Mouse (Mus musculus) CH12.LX (cell line): ENCODE results near the gene Itpr3. TPM values are rescaled to one million over a fixed set of nuclear protein-coding genes. Genes with fewer than 3 reads are reported as not detected.

Source experiments
- DNase-seq: peaks from one replicate; pipeline ENCODE4 v3.0.0-alpha.2; 2013; ENCODE audit errors: extremely low read depth
- H3K27ac ChIP-seq: 2 replicates; pipeline ENCODE4 v1.5.1; 2012; ENCODE audit warnings: low read depth, mild to moderate bottlenecking, control low read depth, moderate library complexity; ENCODE audit not compliant: insufficient read depth
- H3K27me3 ChIP-seq: replicated peaks from 2 replicates; pipeline ENCODE3; 2012; ENCODE audit warnings: inconsistent platforms
- H3K36me3 ChIP-seq, 2 experiments: replicated peaks in 1 of 2; 2 replicates each; pipeline versions ENCODE3 to v1.6.1; 2012; ENCODE audit warnings: inconsistent platforms in 1 of 2, low read length in 1 of 2, mild to moderate bottlenecking in 1 of 2, mixed read lengths in 1 of 2, moderate library complexity in 1 of 2; ENCODE audit not compliant: control insufficient read depth in 1 of 2, insufficient read depth in 1 of 2
- H3K4me1 ChIP-seq, 2 experiments: 2 replicates each; pipeline ENCODE4 v1.6.1; 2012; ENCODE audit warnings: inconsistent platforms in 1 of 2, moderate library complexity in 1 of 2; ENCODE audit not compliant: insufficient read depth in 2 of 2, control insufficient read depth in 1 of 2
- H3K4me2 ChIP-seq: 2 replicates; pipeline ENCODE4 v1.6.1; 2012; ENCODE audit warnings: low read depth, mild to moderate bottlenecking, control low read depth; ENCODE audit not compliant: poor library complexity, insufficient read depth, severe bottlenecking
- H3K4me3 ChIP-seq, 3 experiments: fragments of 150-350 bp in 1 of 3; sonication (generic) in 1 of 3; replicated peaks in 1 of 3; 2 replicates each; pipeline versions ENCODE3 to v1.5.1; 2011 to 2012; ENCODE audit warnings: low read depth in 2 of 3, low read length in 2 of 3, mild to moderate bottlenecking in 2 of 3, moderate library complexity in 2 of 3, control low read depth in 1 of 3, improper control_type of control experiment in 1 of 3, inconsistent platforms in 1 of 3, mixed read lengths in 1 of 3; ENCODE audit not compliant: poor library complexity in 1 of 3
- H3K79me2 ChIP-seq: replicated peaks from 2 replicates; pipeline ENCODE4 v1.6.1; 2012; ENCODE audit warnings: mild to moderate bottlenecking, moderate library complexity; ENCODE audit not compliant: control insufficient read depth, poor library complexity, insufficient read depth, severe bottlenecking; ENCODE audit errors: extremely low read depth
- H3K9ac ChIP-seq: 2 replicates; pipeline ENCODE4 v1.6.1; 2012; ENCODE audit warnings: low read depth, mild to moderate bottlenecking, control low read depth, moderate library complexity; ENCODE audit not compliant: insufficient read depth
- H3K9me3 ChIP-seq: replicated peaks from 2 replicates; pipeline ENCODE3; 2012; ENCODE audit warnings: low read length, inconsistent platforms, mixed read lengths
- BHLHE40 ChIP-seq: IDR thresholded peaks from 2 replicates; pipeline ENCODE4 v1.6.1; 2011; ENCODE audit warnings: mild to moderate bottlenecking, low read depth, low read length, improper control_type of control experiment
- CHD2 ChIP-seq: IDR thresholded peaks from 2 replicates; pipeline ENCODE4 v1.6.1; 2011; ENCODE audit warnings: low read length, improper control_type of control experiment
- CTCF ChIP-seq, 2 experiments: IDR thresholded peaks in 1 of 2; conservative IDR thresholded peaks in 1 of 2; 2 replicates each; pipeline ENCODE4 v1.5.1; 2011 to 2012; ENCODE audit warnings: low read depth in 2 of 2, low read length in 2 of 2, improper control_type of control experiment in 1 of 2, inconsistent platforms in 1 of 2, mild to moderate bottlenecking in 1 of 2, moderate library complexity in 1 of 2
- ELF1 ChIP-seq: IDR thresholded peaks from 2 replicates; pipeline ENCODE4 v1.6.1; 2014; ENCODE audit warnings: low read depth, mild to moderate bottlenecking, inconsistent platforms, low read length, improper control_type of control experiment
- EP300 ChIP-seq: IDR thresholded peaks from 2 replicates; pipeline ENCODE4 v1.6.1; 2011; ENCODE audit warnings: low read length, improper control_type of control experiment
- ETS1 ChIP-seq: conservative IDR thresholded peaks from 2 replicates; pipeline ENCODE4 v1.6.1; 2012; ENCODE audit warnings: low read depth, mild to moderate bottlenecking, inconsistent platforms, low read length, improper control_type of control experiment, moderate library complexity
- GABPA ChIP-seq: IDR thresholded peaks from 2 replicates; pipeline ENCODE4 v1.6.1; 2012; ENCODE audit warnings: low read depth, low read length, improper control_type of control experiment, inconsistent platforms; ENCODE audit not compliant: insufficient replicate concordance
- HCFC1 ChIP-seq: IDR thresholded peaks from 2 replicates; pipeline ENCODE4 v1.6.1; 2012; ENCODE audit warnings: low read depth, mild to moderate bottlenecking, inconsistent platforms, low read length, improper control_type of control experiment
- IRF4 ChIP-seq: IDR thresholded peaks from 2 replicates; pipeline ENCODE4 v1.6.1; 2014; ENCODE audit warnings: low read depth, mild to moderate bottlenecking, inconsistent platforms, low read length, improper control_type of control experiment
- JUND ChIP-seq: conservative IDR thresholded peaks from 2 replicates; pipeline ENCODE4 v1.6.1; 2011; ENCODE audit warnings: low read depth, low read length, improper control_type of control experiment
- MAFK ChIP-seq: IDR thresholded peaks from 2 replicates; pipeline ENCODE4 v1.6.1; 2011; ENCODE audit warnings: low read length, improper control_type of control experiment; ENCODE audit not compliant: insufficient replicate concordance
- MAX ChIP-seq: IDR thresholded peaks from 2 replicates; pipeline ENCODE4 v1.6.1; 2011; ENCODE audit warnings: low read length, improper control_type of control experiment
- MXI1 ChIP-seq: IDR thresholded peaks from 2 replicates; pipeline ENCODE4 v1.6.1; 2011; ENCODE audit warnings: mild to moderate bottlenecking, low read depth, low read length, improper control_type of control experiment
- NELFE ChIP-seq: IDR thresholded peaks from 2 replicates; pipeline ENCODE4 v1.6.1; 2011; ENCODE audit warnings: low read depth, low read length, improper control_type of control experiment
- NRF1 ChIP-seq: IDR thresholded peaks from 2 replicates; pipeline ENCODE4 v1.6.1; 2014; ENCODE audit warnings: low read depth, mild to moderate bottlenecking, inconsistent platforms, low read length, improper control_type of control experiment, moderate library complexity
- PAX5 ChIP-seq: IDR thresholded peaks from 2 replicates; pipeline ENCODE4 v1.6.1; 2012; ENCODE audit warnings: low read length, inconsistent platforms, mixed read lengths
- RCOR1 ChIP-seq: conservative IDR thresholded peaks from 2 replicates; pipeline ENCODE4 v1.6.1; 2012; ENCODE audit warnings: low read depth, mild to moderate bottlenecking, inconsistent platforms, low read length, improper control_type of control experiment
- SIN3A ChIP-seq: IDR thresholded peaks from 2 replicates; pipeline ENCODE4 v1.6.1; 2012; ENCODE audit warnings: low read length, improper control_type of control experiment, inconsistent platforms
- SMC3 ChIP-seq: IDR thresholded peaks from 2 replicates; pipeline ENCODE4 v1.6.1; 2011; ENCODE audit warnings: low read depth, low read length, improper control_type of control experiment
- TCF12 ChIP-seq: IDR thresholded peaks from 2 replicates; pipeline ENCODE4 v1.6.1; 2014; ENCODE audit warnings: low read depth, mild to moderate bottlenecking, inconsistent platforms, low read length, improper control_type of control experiment
- UBTF ChIP-seq: IDR thresholded peaks from 2 replicates; pipeline ENCODE4 v1.6.1; 2012; ENCODE audit warnings: low read depth, mild to moderate bottlenecking, inconsistent platforms, low read length, improper control_type of control experiment, moderate library complexity
- ZC3H11A ChIP-seq: IDR thresholded peaks from 2 replicates; pipeline ENCODE4 v1.6.1; 2012; ENCODE audit warnings: low read depth, mild to moderate bottlenecking, inconsistent platforms, low read length, improper control_type of control experiment
- ZKSCAN1 ChIP-seq: IDR thresholded peaks from 2 replicates; pipeline ENCODE4 v1.6.1; 2012; ENCODE audit warnings: low read depth, inconsistent platforms, low read length, improper control_type of control experiment, borderline replicate concordance
- ZMIZ1 ChIP-seq: IDR thresholded peaks from 2 replicates; pipeline ENCODE4 v1.6.1; 2012; ENCODE audit warnings: low read depth, mild to moderate bottlenecking, inconsistent platforms, low read length, improper control_type of control experiment
- ZNF384 ChIP-seq: IDR thresholded peaks from 2 replicates; pipeline ENCODE4 v1.6.1; 2012; ENCODE audit warnings: low read depth, low read length, improper control_type of control experiment, inconsistent platforms
- dilution Hi-C: fragments of 300-500 bp; cut with MboI; formaldehyde crosslinking; loops from 2 replicates; pipeline ENCODE4 v1.14.3; 2020; ENCODE audit warnings: low sequenced_read_pairs; ENCODE audit not compliant: extremely low pct_unique_long_range_greater_than_20kb, extremely low pct_ligation_motif_present
- in situ Hi-C: fragments of 300-500 bp; cut with MboI; formaldehyde crosslinking; loops from 3 replicates; pipeline ENCODE4 v1.14.3; 2019; ENCODE audit warnings: low sequenced_read_pairs, low pct_ligation_motif_present, low pct_unique_long_range_greater_than_20kb, mixed read lengths
- polyA plus RNA-seq: library from polyadenylated mRNA; unstranded; fragments of >175 nt; gene quantifications from 2 replicates; pipeline ENCODE4 v1.2.1, GENCODE M21; 2012; ENCODE audit warnings: low read depth; ENCODE audit not compliant: insufficient read length
- total RNA-seq, 2 experiments: library from RNA; depleted of rRNA; stranded (reverse); fragments of 300-350 nt in 1 of 2; fragments of >200 nt in 1 of 2; gene quantifications; 2 replicates each; pipeline ENCODE4 v1.2.3; 2012 to 2014

The Itpr3 gene
- total and polyA plus RNA-seq, 3 experiments = 2.5 to 11.3 (median 9.5) TPM

DNA sequence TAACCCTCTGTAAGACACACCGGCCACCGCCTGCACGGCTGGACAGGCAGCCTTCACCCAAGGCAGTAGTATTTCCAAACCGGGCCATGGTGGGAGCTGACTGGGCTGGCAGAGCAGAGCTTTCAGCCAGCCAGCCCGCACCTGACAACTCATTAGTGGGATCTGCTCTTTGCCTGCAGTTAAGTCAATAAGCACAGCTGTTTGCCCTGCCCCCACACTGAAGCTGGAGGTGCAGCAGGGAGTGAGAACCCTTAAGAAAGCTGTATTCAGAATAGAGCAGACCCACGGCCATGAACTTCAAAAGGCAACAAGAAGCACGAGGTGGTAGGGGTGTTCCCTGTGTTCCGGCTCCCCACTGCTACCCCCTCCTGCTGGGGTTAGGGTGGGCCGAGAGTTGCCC lies 73.1 kb downstream of the Itpr3 start:
- Histone ChIP-seq H3K4me3 (no peak overlapping the region), H3K4me2 (no peak overlapping the region), H3K9ac (no peak overlapping the region), H3K79me2 (no peaks in the 10 kb centered on the region), H3K9me3 (no peaks in the 10 kb centered on the region), H3K36me3 (peaks cover 12 to 70% of the 10 kb centered on the region in 2 experiments), H3K27ac (no peak overlapping the region), H3K27me3 (no peaks in the 10 kb centered on the region), H3K4me1 (peaks cover 22 to 44% of the 10 kb centered on the region in 2 experiments)
- dilution Hi-C loops (no loop called here), in situ Hi-C loops (loop anchor here (5.0 kb wide), 1 partner anchor 387 kb away; no protein-coding TSS in a partner anchor)
- no peak for TF ChIP-seq IRF4
- no peak for TF ChIP-seq SMC3
- TF ChIP-seq ZNF384 = no peak
- no peak for TF ChIP-seq BHLHE40
- TF ChIP-seq ELF1 = no peak
- TF ChIP-seq NRF1 = no peak
- TF ChIP-seq HCFC1 = no peak
- TF ChIP-seq TCF12 = no peak
- TF ChIP-seq ETS1 = no peak
- TF ChIP-seq CHD2 = no peak
- no peak for TF ChIP-seq GABPA
- no peak for TF ChIP-seq MAX
- no peak for TF ChIP-seq MAFK
- no peak for DNase-seq

DNA sequence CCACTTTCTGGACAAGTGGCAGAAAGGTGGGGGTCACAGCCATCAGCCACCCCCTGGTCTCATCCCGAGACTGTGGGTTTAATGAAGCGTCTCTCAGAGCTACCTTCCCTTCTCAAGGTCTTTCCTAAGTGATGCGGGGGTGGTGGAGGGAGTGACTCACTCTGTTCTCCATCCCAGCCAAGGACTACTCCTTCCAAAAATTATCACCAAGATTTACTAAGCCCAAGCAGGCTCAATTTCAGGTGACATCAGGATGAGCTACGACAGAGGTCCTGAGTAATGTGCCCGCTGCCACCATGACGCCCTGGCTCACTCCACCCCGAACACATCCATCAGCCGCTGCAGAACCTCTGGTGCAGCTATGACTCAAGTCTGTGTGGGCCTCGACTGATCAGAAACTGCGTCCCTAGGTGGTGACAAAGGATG lies 74.1 kb downstream of the Itpr3 start:
- no peak overlapping the region for H3K4me2 ChIP-seq
- H3K27ac ChIP-seq = no peak overlapping the region
- H3K27me3 ChIP-seq = peaks cover 3% of the 10 kb centered on the region
- peaks cover 10 to 60% of the 10 kb centered on the region in 2 experiments for H3K36me3 ChIP-seq
- H3K79me2 ChIP-seq = no peaks in the 10 kb centered on the region
- no peak for DNase-seq
- in situ Hi-C loops = loop anchor here (5.0 kb wide), 1 partner anchor 386 kb away; no protein-coding TSS in a partner anchor
- no peak for TF ChIP-seq TCF12
- TF ChIP-seq SMC3 = no peak
- no peak for TF ChIP-seq CHD2
- TF ChIP-seq PAX5 = no peak
- no peak for TF ChIP-seq UBTF
- no peak for TF ChIP-seq ELF1
- TF ChIP-seq ZKSCAN1 = no peak
- TF ChIP-seq NELFE = no peak
- no peak for TF ChIP-seq EP300
- TF ChIP-seq SIN3A = no peak
- no peak for TF ChIP-seq ZMIZ1
- no peak for TF ChIP-seq CTCF (conservative IDR thresholded peaks at IDR 0.05 in 1 of 2, IDR thresholded peaks at IDR 0.05 in 1 of 2; ENCODE audit: low read depth in 2 of 2, low read length in 2 of 2)
- no peak for TF ChIP-seq RCOR1
- no peak for TF ChIP-seq HCFC1
- TF ChIP-seq JUND = no peak
- TF ChIP-seq MXI1 = no peak
- TF ChIP-seq IRF4 = no peak
- no peak for TF ChIP-seq ZC3H11A
- no peak overlapping the region for H3K9ac ChIP-seq
- dilution Hi-C loops = no loop called here
- no peak overlapping the region for H3K4me3 ChIP-seq
- no peaks in the 10 kb centered on the region for H3K9me3 ChIP-seq
- H3K4me1 ChIP-seq = peaks cover 22 to 40% of the 10 kb centered on the region in 2 experiments
